Mouse (Mus musculus) mature B cell (primary cell): Measurements from ENCODE around the gene Gstp2.
"Not testable (repeated sequence)": the region's sequence is repeated elsewhere in the genome, so short reads cannot be mapped to it uniquely, and the experiment has no call there.

Source experiments
- in situ Hi-C: fragments of 300-500 bp; cut with MboI; formaldehyde crosslinking; loops from 2 replicates; pipeline ENCODE4 v1.14.3; 2019

Gene Gstp2

DNA sequence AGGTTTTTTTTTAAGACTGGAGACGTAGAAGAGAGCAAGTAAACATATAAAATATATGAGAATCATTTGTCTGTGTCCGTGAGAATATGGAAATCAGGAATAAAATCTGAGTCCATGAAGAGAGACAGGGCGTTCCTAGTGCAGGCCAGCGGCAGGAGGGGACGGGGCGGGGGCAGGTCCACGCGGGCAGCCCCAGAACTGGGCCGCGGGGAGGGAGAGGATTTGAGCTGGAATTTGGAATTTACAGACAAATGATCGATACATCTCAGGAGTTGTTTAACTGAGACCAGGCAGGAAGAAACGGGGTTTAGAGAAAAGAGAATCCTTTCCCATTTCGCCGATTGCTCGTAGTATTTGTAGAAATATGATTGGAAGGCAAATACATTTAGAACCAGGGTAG, 24.5 kb upstream of the Gstp2 start:
- in situ Hi-C loops: no loop called here

- in situ Hi-C loops: no loop called here
These were observed 23.0 kb upstream of the Gstp2 start for GRCm38 (mm10) chr19:4068717-4069410.

DNA sequence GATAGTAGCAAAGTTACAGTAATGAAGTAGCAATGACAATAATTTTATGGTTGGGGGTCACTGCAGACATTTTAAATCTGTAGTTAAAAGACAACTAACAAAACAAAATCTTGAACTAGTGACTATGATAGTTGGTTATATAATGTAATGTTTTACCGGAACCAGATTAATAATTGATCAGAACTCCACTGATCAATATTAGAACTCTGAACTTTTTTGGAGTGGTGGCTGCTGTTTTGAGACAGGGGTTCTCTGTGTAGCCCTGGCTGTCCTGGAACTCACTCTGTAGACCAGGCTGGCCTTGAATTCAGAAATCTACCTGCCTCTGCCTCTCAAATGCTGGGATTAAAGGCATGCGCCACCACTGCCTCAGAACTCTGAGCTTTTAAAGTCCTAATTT, 22.4 kb upstream of the Gstp2 start:
- in situ Hi-C loops: not testable (repeated sequence)

GRCm38 (mm10) chr19:4066877-4067276, 21.1 kb upstream of the Gstp2 start:
- in situ Hi-C loops: no loop called here

DNA sequence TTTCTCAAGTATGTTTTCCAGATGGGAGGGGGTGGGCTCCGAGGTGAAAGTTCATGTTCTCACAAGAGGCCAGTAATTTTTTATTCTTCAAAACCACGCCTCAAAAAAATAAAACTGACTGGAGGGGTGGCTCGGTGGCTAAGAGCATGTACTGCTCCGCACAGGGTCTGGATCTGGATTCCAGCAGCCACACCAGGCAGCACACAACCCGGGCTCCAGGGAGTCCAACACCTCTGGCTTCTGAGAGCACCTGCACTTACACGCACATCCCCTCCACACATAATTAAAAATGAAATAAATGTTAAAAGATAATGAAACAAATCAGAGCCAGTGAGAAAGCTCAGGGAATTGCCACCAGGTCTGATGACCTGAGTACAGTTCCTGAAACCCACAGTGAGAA, 20.5 kb upstream of the Gstp2 start:
- in situ Hi-C loops: no loop called here

DNA sequence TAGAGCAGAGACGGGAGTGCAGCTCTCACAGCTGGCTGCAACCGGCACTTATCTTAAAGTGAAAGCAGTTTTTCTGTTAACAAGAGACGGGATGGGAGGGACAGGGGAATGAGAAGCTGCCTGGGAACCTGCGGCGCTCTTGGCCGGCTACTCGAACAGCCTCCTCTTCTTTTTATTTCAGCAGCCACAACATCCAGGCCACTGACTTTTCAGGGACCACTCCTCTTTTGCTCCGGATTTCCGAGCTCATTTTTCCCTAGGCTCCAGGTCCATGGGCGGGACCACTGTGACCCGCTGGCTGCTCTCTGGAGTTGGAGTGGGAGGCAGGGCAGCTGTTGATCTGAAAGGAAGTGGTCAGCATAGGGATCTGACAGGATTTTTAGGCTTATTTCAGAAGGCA, 18.7 kb upstream of the Gstp2 start:
- in situ Hi-C loops: not testable (repeated sequence)

DNA sequence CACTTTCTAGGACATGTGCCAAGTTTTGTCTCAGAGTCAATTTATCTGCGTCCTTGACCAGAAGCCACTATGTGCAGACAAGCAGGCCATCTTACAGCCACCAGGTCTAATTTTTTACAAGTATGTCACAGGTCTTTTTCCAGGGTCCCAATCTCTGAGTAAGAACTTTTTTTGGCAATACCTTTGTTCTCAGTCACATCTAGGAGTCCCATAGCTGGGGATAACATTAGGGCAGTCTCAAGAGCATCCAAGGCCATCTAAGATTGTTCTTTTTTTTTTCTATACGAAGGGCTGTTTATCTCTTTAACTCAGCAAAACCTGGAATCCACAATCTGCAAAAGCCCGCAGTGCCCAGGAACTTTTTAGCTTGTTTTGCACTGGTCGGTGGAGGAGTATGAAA, 17.5 kb upstream of the Gstp2 start:
- in situ Hi-C loops: not testable (repeated sequence)

DNA sequence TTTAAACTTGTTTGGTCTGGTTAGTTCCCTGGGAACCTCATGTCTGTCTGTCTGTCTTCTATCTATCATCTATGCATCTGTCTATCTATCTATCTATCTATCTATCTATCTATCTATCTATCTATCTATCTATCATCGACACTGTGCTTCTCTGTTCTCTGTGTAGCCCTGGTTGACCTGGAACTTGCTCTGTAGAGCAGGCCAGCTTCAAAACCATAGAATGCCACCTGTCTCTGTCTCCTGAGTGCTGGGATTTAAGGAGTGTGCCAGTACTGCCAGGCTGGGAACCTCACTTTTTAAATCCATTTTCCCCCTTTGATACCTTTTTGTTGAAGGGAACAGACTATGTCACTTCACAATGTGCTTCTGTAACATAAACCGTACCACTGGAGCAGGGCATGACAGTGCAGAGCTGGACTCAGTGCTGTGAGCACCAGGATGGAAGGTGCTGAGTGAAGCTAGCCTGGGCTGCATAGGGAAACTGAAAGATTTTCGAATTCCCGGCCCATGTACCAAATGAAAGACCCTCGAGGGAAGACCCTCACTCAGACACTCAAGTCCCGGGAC, 15.2 kb upstream of the Gstp2 start:
- in situ Hi-C loops: no loop called here

- in situ Hi-C loops: not testable (repeated sequence)
These were observed 14.4 kb upstream of the Gstp2 start for GRCm38 (mm10) chr19:4060044-4060898.

GRCm38 (mm10) chr19:4059069-4059740, 13.4 kb upstream of the Gstp2 start, which contains the start of gene Gstp3:
TSS of gene Gstp3 (minus strand) at chr19:4059569.
- in situ Hi-C loops: no loop called here

- in situ Hi-C loops: no loop called here
These were observed 12.8 kb upstream of the Gstp2 start for GRCm38 (mm10) chr19:4058581-4058980.

GRCm38 (mm10) chr19:4057962-4058361, 12.1 kb upstream of the Gstp2 start:
- in situ Hi-C loops: no loop called here

DNA sequence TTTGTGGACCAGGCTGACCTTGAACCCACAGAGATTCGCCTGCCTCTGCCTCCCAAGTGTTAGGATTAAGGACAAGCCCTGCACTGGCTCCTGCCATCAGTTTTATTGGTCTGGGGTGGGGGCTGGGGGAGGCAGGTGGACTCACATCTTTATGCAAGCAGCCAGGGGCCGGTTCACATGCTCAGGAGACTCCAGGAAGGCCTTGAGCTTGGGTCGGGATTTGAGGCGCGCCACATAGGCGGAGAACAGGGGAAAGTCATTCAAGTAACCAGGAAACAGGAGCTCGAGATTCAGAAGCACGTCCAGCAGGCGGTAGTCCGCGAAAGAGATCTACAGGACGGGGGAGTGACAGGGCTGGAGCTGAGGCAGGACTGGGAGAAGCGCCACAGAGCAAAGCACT, 11.6 kb upstream of the Gstp2 start:
- in situ Hi-C loops: no loop called here

DNA sequence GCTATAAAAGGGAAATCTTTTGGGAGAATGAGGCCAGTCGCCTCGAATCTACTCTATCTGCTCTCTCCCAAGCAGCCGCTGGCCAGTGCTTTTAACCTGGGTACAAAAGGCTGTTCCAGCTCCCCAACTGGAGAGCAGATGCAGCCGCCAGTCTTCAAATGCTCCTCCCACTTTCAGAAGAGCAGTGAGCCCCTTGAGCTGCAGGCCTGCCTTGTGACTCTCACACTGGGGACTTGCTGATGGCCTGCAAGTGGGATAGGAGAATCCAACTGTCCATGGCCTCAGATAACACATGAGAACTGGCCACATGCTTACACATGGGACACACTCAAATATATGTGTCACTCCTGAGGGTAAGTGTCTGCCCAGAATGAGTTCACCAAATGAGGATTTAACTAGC, 10.9 kb upstream of the Gstp2 start:
- in situ Hi-C loops: no loop called here

DNA sequence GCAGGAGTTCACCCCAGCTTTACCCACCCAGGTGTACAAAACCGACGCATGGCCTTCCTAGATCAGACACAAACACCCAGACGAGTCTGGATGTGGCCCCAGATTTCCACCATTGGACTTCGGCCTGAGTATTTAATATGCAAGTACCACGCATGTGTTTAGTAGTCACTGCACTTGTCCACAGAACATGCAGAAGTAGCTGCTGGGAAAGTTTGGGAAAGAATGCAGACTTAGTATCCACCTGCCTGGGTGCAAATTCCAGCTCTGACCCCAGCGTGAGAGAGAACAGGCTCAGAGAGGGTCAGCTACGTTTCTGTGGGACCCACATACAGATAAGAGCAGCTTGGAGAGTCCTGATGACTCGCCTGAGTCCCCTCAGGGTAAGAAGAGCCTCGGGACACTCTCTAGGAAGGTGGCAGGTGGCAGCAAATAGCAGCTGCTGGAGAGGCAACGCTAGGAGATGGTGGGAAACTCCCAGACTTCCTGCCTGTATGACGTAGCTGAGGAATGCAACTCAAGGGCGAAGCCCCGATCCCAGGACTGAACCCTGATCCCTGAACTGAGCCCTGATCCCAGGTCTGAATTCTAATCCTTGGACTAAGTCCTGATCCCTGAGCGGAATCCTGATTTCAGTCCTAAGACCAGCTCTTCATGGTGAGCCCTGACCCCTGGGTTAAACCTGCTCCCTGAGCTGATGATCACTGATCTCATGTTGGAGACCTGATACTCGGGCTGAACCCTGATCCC, 10.3 kb upstream of the Gstp2 start:
- in situ Hi-C loops: no loop called here

DNA sequence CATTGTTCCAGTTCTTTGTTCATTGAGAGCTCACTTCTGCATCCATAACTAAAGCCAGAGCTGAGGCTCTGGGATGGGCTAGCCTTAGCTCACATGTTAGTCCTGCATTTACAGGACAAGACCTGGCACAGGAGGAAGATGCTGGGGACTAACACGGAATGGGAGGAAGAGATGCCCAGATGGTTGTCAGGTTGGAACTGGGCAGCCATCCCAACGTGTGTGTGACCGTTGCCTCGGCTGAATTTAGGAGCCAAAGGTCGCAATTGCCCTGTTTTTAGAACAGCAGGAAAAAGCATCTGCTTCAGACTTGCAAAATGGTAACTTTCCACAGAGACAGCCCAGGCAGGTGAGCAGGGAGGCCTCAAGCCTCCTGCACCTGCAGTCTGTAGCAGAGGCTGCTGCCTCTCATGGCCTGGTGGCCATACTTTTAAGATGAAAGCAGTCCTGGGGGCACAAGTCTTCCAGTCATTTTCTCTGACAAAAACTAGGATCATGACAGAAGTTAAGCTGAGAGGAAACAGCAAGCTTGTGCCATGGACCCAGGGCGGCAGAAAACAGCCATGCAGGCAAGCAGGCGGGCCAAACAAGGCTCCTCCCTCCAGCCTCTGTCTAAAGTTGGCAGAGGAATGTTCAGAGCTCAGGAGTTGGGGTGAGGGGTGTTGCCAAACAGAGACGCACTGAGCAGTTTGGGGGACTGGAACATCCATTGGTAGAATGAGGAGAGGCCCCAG, 9.6 kb upstream of the Gstp2 start:
- in situ Hi-C loops: no loop called here

GRCm38 (mm10) chr19:4054613-4055012, 8.8 kb upstream of the Gstp2 start:
- in situ Hi-C loops: no loop called here

DNA sequence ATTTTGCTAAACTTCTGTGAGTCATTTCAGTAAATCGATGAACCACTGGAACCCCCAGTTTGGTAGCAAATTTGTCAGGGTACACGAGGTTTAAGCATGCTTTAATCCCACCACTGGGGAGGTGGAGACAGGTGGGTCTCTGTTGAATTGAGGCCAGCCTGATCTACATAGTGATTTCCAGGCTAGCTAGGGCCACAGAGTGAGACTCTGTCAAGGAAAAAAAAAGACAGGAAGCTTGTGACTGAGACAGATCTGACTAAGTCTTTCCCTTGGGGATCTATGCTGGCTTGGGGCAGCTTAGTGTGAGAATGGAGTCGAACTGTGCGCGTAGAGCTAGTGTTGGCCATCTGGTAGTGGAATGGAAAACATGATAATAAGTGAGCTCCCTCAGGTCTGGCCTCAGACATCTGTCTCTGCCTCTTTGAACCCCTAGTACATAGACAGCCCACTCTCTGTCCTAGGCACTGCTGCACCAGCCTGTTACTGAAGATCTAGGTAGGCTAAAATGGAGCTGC, 6.8 kb upstream of the Gstp2 start:
- in situ Hi-C loops: no loop called here

GRCm38 (mm10) chr19:4051741-4052515, 6.1 kb upstream of the Gstp2 start:
- in situ Hi-C loops: no loop called here

- in situ Hi-C loops: no loop called here
These were observed 5.2 kb upstream of the Gstp2 start for GRCm38 (mm10) chr19:4051016-4051415.
